Mouse (Mus musculus) mouse embryonic stem cell (cell line): ENCODE results near the gene Hist1h1t.

Experiments used
- in situ Hi-C, 2 experiments: fragments of 300-500 bp; cut with MboI; formaldehyde crosslinking; loops; 1 replicate in 1 of 2; 3 replicates in 1 of 2; pipeline ENCODE4 v1.14.3; 2019 to 2020; ENCODE audit warnings: low sequenced_read_pairs in 2 of 2, low pct_unique_long_range_greater_than_20kb in 1 of 2, mixed read lengths in 1 of 2; ENCODE audit not compliant: unreplicated experiment in 1 of 2

The Hist1h1t gene

GRCm38 (mm10) chr13:23695514-23695913 is at the start of gene Hist1h1t:
Gene Hist1h1t, plus strand, starts transcription at chr13:23695814.
- in situ Hi-C loops, result no loop called here

- in situ Hi-C loops, result no loop called here
Measured at GRCm38 (mm10) chr13:23659636-23660366, 35.8 kb upstream of the Hist1h1t start.

GRCm38 (mm10) chr13:23662536-23662935 is 33.1 kb upstream of the Hist1h1t start:
- in situ Hi-C loops, result no loop called here

- in situ Hi-C loops, result loop anchor here (10.0 kb wide), 2 partner anchors 53 to 57 kb away; partner anchors contain the start of genes Hist1h1c (in 1 of the 2), Hist1h1e (in 1 of the 2) and Hist1h2be (in 1 of the 2)
Measured at GRCm38 (mm10) chr13:23681990-23682582, 13.5 kb upstream of the Hist1h1t start.

- in situ Hi-C loops, result loop anchor here (10.0 kb wide), 2 partner anchors 52 to 58 kb away; partner anchors contain the start of genes Hist1h1c (in 1 of the 2), Hist1h1e (in 1 of the 2) and Hist1h2be (in 1 of the 2)
Measured at GRCm38 (mm10) chr13:23682623-23682946, 13.0 kb upstream of the Hist1h1t start.

GRCm38 (mm10) chr13:23682947-23683754 is 12.5 kb upstream of the Hist1h1t start:
- in situ Hi-C loops, result loop anchor here (10.0 kb wide), 2 partner anchors 52 to 58 kb away; partner anchors contain the start of genes Hist1h1c (in 1 of the 2), Hist1h1e (in 1 of the 2) and Hist1h2be (in 1 of the 2)

- in situ Hi-C loops, result loop anchor here (10.0 kb wide), 2 partner anchors 51 to 59 kb away; partner anchors contain the start of genes Hist1h1c (in 1 of the 2), Hist1h1e (in 1 of the 2) and Hist1h2be (in 1 of the 2)
Measured at GRCm38 (mm10) chr13:23683755-23684281, 11.8 kb upstream of the Hist1h1t start, which contains the start of the genes Hist1h2ac and Hist1h2bc. Gene Hist1h2ac, minus strand, starts transcription at chr13:23683948. Gene Hist1h2bc, plus strand, starts transcription at chr13:23684199.

- in situ Hi-C loops, result loop anchor here (10.0 kb wide), 2 partner anchors 50 to 60 kb away; partner anchors contain the start of genes Hist1h1c (in 1 of the 2), Hist1h1e (in 1 of the 2) and Hist1h2be (in 1 of the 2)
Measured at GRCm38 (mm10) chr13:23684295-23684945, 11.2 kb upstream of the Hist1h1t start.

GRCm38 (mm10) chr13:23685121-23685861 is 10.3 kb upstream of the Hist1h1t start:
- in situ Hi-C loops, result loop anchor here (10.0 kb wide), 2 partner anchors 50 to 60 kb away; partner anchors contain the start of genes Hist1h1c (in 1 of the 2), Hist1h1e (in 1 of the 2) and Hist1h2be (in 1 of the 2)

GRCm38 (mm10) chr13:23685966-23686365 is 9.6 kb upstream of the Hist1h1t start:
- in situ Hi-C loops, result loop anchor here (10.0 kb wide), 2 partner anchors 49 to 61 kb away; partner anchors contain the start of genes Hist1h1c (in 1 of the 2), Hist1h1e (in 1 of the 2) and Hist1h2be (in 1 of the 2)

- in situ Hi-C loops, result loop anchor here (10.0 kb wide), 2 partner anchors 48 to 62 kb away; partner anchors contain the start of genes Hist1h1c (in 1 of the 2), Hist1h1e (in 1 of the 2) and Hist1h2be (in 1 of the 2)
Measured at GRCm38 (mm10) chr13:23687181-23687580, 8.4 kb upstream of the Hist1h1t start.

- in situ Hi-C loops, result loop anchor here (10.0 kb wide), 2 partner anchors 47 to 63 kb away; partner anchors contain the start of genes Hist1h1c (in 1 of the 2), Hist1h1e (in 1 of the 2) and Hist1h2be (in 1 of the 2)
Measured at GRCm38 (mm10) chr13:23687907-23688306, 7.7 kb upstream of the Hist1h1t start.

- in situ Hi-C loops, result loop anchor here (10.0 kb wide), 2 partner anchors 46 to 64 kb away; partner anchors contain the start of genes Hist1h1c (in 1 of the 2), Hist1h1e (in 1 of the 2) and Hist1h2be (in 1 of the 2)
Measured at GRCm38 (mm10) chr13:23688956-23689355, 6.7 kb upstream of the Hist1h1t start.

GRCm38 (mm10) chr13:23689459-23689858 is 6.2 kb upstream of the Hist1h1t start:
- in situ Hi-C loops, result loop anchor here (10.0 kb wide), 2 partner anchors 45 to 65 kb away; partner anchors contain the start of genes Hist1h1c (in 1 of the 2), Hist1h1e (in 1 of the 2) and Hist1h2be (in 1 of the 2)

- in situ Hi-C loops, result no loop called here
Measured at GRCm38 (mm10) chr13:23693856-23694440, 1.7 kb upstream of the Hist1h1t start.

GRCm38 (mm10) chr13:23694956-23695355 is 658 bp upstream of the Hist1h1t start:
- in situ Hi-C loops, result no loop called here
